Mouse (Mus musculus) adrenal gland (tissue): ENCODE measurements around the gene Dnajb9.

Experiments used
- microRNA-seq, 2 experiments: library from miRNA; unstranded; fragments of <30 nt; microRNA quantifications; one replicate each; pipeline ENCODE4; 2019

Dnajb9 gene

Small RNA genes within 50 kb of the gene (microRNA-seq; reads per million reads assigned to microRNA genes)
- 0 to 0.25 reads per million in 2 experiments for gene Mir5627
